Mouse (Mus musculus) large intestine, adult 2 months (tissue): ENCODE results near the gene Mob3a. TPM values are rescaled to one million over a fixed set of nuclear protein-coding genes. Genes with fewer than 3 reads are reported as not detected.

Experiments used
- DNase-seq: peaks from one replicate; pipeline ENCODE4 v3.0.0-alpha.2; 2012; ENCODE audit warnings: low read depth, low spot score
- WGBS: fragments of 180-500 bp; shearing (Covaris S2); methylation state at CpG from one replicate; pipeline ENCODE4 v1.1.7; 2018; 5-methylcytosine and 5-hydroxymethylcytosine counted together
- polyA plus RNA-seq: library from polyadenylated mRNA; depleted of rRNA; stranded (reverse); fragments of >200 nt; gene quantifications from 2 replicates; pipeline ENCODE4 v1.2.3, GENCODE M21; 2012

Gene Mob3a
- polyA plus RNA-seq, 1 experiment, result 40.8 TPM

DNA sequence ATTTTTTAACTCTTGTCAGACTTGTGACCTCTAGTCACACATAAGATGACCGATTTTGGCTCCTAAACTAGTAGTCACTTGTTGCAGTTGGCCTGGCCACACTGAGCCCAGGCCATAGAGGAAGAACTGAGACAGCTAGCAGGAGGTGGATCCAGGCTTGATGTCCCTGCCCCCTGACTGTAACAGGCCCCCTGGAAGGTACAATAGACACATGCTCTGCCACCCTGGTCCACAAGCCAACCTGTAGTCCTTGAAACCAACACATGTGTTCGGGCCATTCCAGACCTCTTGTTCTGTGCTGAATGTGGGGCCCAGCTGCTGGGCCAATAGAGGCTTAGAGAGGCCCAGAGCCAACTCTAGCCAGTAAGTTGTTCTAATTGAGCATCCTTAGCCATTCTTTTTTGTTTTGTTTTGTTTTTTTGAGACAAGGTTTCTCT is 21.5 kb downstream of the Mob3a start:
- WGBS, result 80% methylated on average over 2 of the region's 2 CpGs
- no peak for DNase-seq

DNA sequence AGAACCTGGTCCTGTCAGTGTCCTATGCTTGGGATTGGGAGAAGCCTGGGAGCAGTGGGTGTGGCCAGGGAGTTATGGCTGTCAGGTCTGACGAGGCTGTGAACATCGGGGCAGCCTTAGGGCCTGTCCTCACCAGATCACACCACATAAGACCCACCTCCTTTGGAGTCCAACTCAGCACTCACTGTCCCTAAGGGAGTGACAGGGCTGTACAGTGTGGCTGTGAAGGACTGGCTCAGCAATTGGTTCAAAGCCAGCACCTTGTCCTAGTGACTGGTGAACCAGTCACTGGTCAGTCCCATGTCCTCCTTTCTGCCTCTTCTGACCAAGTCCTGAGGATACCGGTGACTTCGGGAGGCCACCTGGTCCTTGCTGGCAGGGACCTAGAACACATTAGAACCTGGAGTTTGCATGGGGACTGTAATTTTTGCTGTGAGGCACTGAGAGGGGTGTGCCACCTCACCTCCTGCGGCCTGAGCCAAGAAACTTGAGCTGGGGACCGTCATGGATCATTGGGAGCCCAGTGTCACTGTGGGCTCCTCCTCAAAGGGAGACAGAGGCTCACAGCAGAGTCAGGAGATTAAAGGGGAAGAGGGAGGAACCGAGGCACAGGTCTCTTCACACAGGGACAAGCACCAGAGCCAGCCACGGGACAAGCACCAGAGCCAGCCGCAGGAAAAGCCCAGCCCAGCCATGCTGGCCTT is 22.1 kb downstream of the Mob3a start:
- no peak for DNase-seq
- WGBS, result 41% methylated on average over 9 of the region's 9 CpGs

DNA sequence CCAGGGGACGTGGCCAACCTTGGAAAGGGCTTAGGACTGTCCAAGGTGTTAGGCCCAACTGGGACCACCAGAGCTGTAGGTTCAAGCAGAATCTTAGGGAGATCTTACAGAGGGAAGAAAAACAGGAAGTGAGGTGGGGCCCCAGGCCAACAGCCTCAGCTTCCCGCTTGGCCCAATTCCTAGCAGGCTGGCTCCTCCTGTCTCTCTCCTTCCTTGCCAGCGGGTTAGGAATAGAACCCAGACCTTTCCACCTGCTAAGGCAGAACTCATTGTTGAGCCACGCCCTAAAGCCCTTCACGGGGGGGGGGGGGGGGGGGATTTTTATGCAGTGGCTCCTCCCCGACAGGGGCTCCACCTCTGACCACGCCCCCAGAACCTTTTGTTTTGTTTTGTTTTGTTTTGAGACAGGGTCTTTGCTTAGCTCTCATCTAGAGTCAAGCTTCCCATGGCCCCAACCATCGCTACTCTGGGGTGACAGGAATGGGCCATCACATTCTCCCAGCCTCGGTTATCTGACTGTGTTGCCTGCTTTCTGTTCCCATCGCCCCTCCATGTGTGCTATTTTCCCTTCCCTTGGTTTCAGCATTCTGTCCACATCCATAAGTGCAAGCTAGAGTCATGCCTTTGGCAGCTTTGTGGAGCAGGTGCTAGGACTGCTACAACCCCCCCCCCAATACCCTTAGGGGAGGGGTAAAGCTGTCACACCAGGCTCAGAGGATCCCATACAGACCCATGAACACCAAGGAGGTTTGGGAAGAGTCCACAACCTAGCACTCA is 23.0 kb downstream of the Mob3a start:
- DNase-seq, result no peak
- 26% methylated on average over 9 of the region's 10 CpGs for WGBS

DNA sequence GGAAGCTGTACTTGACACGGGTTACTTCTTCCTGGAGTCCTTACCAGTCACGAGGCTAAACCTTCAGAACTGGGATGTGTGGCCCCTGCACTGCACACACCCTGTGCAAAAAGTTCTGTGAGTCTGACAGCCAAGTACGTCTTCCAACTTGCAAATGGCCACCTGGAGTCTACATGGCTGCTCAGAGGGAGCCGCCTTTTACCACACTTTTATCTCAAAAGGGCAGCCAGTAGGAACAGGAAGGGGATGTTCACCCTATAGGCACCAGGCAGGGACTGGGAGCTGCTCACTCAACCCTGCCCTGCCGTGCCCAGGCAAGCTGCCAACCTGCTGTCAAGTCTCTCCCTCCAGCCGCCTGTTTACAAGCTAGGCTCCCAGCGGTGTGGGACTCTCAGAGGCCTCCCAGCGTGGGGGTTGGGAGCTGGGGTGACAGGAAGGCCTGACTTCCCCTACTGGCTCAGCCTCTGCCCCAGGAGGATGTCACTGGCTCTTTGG is 23.8 kb downstream of the Mob3a start, which contains the start of gene Mknk2:
TSS of gene Mknk2 (minus strand) at position 171 of the 495 bp plus-strand sequence.
- 2% methylated on average over 8 of the region's 8 CpGs for WGBS
- no peak for DNase-seq

DNA sequence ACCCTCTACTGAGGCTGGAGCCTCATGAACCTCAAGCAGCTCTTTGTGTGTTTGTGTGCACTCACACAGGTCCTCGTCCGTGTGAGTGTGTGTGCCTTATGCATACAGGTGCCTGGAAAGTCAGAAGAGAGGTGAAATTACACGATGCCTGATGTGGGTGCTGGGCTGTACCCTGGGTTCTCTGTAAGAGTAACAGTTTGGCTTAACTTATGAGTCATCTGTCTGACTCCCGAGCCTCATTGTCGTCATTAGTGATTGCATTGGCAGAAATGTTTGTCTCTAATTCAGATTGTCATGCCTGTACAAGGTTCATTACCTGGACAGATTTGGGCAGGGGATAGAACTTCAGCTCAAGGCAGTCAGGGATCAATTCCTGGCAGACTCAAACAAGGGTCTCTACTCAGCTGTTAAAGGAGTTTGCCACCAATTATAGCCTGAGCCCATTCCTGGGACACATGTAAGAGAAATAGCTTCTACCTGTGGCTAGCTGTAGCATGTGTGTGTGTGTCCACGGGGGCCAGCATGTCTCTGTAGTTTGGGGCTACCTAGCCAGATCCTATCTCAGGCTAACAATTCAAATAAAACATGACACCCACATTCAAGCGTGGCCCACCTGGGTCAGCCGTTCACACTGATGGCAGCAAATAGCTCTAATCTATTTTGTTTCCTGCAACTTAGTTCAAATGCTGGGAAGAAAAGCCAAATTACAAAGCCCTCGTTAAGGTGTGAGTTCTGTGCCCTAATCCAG is 24.5 kb downstream of the Mob3a start:
- no peak for DNase-seq
- 8% methylated on average over 9 of the region's 9 CpGs for WGBS

DNA sequence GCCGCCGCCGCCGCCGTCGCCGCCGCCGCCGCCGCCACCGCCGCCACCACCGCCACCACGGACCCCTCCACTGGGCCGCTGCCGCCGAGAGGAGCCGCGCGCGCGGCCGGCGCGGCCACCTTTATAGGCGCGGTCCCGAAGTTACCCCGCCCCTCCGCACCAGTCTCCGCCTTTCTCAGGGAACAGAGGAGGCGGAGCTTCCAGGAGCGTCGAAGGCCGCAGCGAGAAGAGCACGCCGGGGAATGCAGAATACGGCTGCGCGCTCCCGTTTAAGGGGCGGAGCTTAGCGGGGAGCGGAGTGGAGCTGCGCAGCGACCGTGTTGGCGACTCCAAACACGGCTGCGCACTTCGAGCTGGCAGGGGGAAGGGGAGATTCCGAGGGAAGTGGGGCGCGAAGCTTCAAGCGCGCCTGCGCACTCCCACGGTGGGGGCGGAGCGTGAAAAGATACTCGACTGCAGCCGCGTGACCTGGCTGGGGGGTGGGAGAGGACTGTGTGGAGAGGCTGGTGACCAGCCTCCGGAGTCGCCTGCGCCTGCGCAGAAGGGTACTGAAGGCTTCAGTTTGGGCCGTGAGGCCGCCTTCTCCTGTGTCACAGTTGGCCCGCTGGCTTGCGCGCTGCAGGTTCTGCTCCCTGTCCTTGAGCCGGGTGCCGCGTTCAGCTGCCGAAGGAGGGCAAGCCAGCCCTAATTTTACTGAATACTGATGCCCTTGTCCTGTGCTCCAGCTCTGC is 25.4 kb downstream of the Mob3a start:
- under 1% methylated on average over 78 of the region's 78 CpGs for WGBS
- DNase-seq, result peak; percentile 99

DNA sequence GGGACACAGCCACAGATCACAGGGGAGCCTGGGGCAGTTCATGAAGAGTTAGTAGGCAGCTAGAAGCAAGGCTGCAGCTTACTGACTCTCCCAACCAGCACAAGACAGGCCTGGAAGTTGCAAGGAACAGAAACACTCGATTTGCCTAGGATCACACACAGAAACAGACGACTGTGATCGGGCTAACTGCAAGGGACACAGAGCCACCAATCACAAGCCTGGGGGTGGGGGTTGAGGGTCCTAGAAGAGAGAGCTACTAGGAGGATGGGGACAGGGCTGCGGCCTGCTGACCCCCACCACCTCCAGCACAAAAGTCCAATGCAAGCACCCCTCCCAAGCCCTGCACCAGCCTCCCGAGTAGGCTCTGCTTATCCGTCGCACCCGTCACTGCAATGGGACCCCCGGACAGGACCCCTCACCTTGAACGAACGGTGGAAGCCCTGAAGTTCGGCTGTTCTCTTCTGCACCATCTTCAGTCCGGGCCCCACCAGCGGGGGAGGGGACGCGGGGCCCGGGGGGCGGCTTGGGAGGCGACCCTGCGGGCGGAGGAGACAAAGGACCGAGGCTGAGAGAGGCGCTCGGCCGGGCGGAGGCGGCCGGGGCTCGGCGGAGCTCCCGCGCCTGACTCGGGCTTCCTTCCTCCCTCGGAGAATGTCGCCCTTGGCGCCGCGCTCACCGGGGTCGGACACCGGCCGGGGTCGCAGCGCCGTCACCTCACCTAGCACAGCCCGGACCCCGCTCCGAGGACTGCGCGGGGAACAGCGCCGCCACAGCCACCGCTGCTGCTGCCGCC is 26.2 kb downstream of the Mob3a start:
- DNase-seq, result no peak
- under 1% methylated on average over 44 of the region's 54 CpGs for WGBS

DNA sequence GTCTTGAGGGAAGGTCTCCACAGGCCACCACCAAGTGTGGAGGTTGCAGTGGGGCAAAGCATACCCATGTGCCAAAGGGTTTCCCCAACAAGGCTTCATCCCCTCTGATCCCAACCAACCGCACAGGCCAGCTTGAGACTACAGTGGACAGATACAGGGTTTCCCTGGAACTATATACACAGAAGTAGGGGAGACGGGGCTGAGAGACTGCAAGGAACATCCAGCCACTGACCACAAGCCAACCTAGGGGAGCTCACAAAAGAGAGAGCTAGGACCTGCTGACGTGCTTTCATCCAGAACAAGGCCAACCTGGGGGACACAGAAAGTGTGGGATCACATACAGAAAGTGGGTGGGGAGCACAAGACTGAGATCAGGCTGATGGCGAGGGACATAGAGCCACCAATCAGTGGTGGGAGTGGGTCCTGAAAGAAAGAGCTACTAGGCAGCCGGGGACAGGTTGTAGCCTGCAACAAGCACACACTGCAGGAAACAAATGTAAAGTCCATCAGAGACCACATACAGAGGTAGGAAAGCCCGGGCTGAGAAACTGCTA is 26.8 kb downstream of the Mob3a start:
- no peak for DNase-seq
- 4% methylated on average over 6 of the region's 6 CpGs for WGBS

DNA sequence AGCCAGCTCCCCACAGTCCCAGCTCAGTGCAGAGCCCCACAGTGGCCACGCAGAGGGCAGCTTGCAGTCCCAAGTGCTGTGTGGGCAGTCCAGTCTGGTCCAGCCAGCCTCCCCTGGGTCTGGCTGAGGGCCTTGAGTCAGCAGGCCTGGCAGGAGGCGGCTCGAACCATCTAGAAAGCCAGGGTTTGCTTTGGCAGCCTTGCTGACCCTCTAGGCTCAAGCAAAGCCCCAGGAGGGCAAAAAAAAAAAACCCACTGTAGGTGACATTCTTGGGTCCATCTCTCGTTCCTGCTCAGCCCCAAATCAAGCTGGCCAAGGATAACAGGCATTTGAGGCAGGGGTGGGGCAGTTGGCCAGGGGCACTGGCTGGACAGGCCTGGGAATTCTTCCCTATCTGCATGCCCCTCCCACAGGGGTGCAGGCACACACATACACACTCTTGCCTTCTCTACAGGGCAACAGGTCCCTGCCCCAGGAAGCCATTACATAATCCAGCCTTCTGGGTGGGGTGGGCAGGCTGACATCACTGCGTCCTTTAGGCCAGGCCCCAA is 27.5 kb downstream of the Mob3a start:
- WGBS, result 10% methylated on average over 5 of the region's 5 CpGs
- DNase-seq, result no peak

DNA sequence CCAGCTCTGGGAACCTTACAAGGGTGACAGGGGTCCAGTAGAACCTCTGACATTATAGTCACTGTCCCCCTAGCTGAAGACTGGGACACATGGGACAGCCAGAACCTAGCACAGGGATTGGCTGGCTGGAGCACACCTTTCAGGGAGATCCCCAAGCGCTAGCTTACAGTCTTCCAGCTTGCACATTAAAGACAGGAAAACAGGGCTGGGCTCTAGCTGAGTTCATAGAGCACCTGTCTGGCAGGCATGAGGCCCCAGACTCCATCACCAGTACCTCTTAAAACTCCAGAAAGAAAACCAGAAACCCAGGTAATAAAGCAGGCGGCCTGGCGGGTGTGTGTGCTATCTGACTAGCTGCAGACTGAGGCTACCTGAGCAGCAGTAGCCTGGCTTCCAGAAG is 28.1 kb downstream of the Mob3a start:
- WGBS, result 39% methylated on average over 3 of the region's 3 CpGs
- no peak for DNase-seq

DNA sequence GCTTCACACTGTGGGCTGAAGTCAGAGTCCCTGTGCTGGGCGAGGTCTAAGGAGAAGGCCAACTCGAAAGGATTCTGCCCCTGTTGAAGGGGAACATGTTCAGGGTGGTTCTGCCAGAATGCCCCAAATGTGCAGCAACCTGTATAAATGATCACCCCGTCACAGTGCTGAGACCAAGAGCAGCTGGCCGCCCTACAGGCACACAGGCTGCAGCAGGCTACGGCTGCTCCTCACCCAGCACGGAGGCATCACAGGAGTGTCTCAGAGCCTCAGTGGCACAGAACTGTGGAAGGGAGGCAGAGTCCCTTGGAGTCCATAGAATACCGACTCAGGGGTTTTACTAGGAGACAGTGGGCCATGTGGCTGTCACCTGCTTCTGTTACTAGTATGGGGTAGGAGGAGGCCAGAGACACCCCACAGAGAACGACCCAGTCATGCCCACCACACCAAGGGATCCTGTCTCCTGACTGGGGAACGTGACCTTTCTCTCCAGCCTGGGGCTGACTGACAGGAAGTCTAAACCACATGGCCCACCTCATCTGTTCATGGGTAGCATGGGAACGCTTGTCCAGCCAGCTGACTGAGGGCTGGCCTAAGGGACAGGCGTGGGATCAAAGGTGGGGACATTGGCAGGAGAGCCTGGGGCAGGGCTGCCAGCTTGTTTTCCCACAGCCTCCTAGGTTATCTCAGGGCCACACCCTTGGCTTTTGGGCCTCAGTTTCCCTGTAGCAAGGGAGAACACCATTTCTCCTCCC is 29.7 kb downstream of the Mob3a start:
- WGBS, result 76% methylated on average over 11 of the region's 11 CpGs
- no peak for DNase-seq

DNA sequence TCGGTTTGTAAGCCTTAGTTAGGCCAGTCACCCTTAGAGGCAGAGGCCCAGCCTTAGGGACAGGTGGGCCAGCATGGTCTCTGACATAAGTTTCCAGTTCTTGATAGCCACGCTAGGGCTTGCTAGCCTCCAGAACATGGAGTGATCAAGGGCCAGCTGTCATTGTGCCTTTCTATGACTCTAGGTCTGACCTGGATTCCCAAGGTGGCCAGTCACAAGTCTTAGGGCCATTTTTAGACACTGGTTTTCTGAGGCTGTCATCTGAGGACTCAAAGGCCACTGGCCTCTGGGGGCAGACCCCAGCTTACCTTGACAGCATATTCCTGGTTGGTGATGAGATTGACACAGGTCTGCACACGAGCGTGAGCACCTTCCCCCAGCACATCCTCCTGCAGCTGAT is 30.5 kb downstream of the Mob3a start:
- no peak for DNase-seq
- whole genome bisulfite sequencing, result 84% methylated on average over 4 of the region's 4 CpGs

DNA sequence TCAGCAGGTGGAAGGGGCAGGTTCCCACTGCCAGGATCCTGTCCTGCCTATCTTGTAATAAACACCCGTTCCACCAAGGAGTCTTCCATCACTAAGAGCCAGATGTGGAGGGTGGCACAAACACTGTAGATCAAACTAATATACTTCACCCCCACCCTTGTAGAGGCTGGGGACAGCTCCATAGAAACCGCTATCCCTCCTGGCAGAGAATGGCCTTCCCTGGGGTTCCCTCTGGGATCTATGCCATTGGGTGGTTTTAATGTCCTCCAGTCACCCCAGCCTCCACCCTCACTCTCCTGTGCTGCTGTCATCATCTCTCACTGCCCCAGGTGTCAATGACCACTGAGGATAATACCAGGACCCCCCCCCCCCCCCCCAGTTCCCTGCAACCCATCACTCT is 31.2 kb downstream of the Mob3a start:
- 56% methylated on average over 2 of the region's 2 CpGs for WGBS
- DNase-seq, result no peak

DNA sequence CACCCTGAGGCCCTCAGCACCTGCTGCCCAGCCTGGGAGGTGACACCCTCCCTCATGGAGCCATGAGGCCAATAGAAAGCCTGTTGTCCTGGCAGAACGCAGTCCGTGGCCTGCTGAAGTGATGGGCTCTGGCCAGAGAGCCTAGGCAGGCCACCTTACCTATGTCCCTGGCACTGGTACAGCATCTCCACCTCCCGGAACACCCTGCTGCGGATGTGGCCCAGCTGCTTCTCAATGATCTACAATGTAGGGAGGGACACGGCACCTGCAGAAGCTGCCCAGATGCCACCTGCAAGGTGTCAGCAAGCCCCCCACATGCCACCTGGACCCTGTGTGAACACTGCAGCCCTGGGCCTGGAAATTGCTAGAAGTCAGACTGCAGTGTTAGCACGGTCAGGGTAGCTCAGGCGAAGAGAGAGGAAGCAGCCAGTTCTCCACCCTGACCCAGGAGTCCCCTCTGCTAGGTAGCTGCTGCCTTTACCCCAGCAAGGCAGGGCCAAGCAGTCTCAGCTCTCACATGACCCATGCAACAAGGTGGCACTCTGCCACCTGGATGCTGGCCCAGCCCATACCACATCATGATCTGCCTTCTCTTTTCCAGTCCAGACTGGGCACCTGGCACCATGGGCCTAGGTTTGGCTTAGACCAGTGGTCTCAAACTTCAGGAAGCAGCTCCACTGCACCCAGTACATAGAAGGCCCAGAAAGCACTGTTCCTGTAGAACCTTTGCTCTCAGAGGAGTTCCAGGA is 31.9 kb downstream of the Mob3a start:
- DNase-seq, result no peak
- 29% methylated on average over 7 of the region's 7 CpGs for WGBS

DNA sequence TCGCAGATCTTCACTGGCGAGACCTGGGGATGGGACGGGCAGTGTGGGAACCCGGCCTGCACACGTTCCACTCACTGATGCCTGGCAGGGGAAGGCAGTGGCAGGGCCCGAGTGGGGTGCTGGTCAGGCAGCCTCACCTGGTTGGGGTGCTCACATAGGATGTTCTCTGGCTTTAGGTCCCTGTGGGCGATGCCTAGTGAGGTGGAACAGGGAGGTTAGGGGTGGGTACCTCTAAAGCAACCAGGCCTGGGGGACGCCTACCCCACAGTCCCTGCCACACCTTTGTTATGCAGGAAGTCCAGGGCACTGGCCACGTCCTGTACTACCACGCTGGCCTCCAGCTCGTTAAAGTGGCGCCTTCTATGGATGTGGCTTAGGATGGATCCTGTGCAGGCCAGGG is 32.8 kb downstream of the Mob3a start:
- WGBS, result 44% methylated on average over 12 of the region's 12 CpGs

DNA sequence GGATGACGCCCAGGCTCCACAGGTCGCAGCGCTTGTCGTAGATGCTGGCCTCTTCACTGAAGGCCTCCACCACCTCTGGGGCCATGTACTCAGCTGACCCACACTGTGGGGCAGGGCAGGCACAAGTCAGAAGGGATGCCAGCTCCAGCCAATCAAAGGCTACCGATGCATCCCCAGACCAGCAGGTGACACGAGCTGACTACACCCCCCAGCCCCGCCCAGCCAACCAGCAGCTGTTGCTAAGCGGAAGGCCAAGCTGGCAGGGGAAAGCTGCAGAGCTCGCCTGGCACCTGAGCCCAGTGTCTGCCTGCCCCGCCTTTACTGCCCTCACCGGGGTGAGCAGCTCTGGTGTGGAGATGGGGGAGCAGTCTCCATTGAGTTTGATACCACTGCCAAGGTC is 33.2 kb downstream of the Mob3a start:
- 34% methylated on average over 11 of the region's 11 CpGs for WGBS
- no peak for DNase-seq

More for the DNA sequence above, 32.8 kb downstream of the Mob3a start:
- DNase-seq, result no peak

DNA sequence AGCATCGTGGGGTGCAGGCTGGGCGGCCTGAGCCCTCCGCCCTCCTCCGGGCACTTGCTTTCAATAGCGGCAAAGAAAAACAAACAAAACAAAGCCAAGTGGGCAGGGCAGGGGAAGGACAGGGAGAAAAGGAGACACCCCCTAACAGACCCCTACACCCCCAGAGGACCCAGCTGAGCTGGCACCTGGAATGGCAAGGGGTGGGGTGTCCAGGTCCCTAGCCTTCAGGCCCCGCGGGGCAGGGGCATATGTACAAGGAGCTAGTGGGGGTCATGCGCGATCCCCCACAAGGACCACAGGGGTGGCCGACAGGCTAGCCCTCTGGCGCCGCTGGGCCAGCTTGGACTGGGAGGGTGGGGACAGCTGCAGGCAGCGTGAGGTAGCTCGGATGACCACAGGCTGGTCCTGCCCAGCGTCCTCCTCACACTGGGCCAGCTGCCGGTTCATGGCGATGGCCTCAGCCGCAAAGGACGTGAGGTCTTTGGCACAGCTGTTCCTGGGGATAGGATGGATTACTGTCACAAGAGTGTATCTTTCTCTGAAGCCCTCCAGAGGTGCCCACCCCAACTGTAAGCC is 34.9 kb downstream of the Mob3a start:
- WGBS, result 84% methylated on average over 19 of the region's 19 CpGs
- DNase-seq, result no peak
